Mouse (Mus musculus) lung, postnatal 4 days (tissue): ENCODE data around the gene Sgtb.

ENCODE experiments used
- DNase-seq, 2 experiments: peaks; one replicate each; pipeline ENCODE4 v3.0.0; 2021

Gene Sgtb

DNA sequence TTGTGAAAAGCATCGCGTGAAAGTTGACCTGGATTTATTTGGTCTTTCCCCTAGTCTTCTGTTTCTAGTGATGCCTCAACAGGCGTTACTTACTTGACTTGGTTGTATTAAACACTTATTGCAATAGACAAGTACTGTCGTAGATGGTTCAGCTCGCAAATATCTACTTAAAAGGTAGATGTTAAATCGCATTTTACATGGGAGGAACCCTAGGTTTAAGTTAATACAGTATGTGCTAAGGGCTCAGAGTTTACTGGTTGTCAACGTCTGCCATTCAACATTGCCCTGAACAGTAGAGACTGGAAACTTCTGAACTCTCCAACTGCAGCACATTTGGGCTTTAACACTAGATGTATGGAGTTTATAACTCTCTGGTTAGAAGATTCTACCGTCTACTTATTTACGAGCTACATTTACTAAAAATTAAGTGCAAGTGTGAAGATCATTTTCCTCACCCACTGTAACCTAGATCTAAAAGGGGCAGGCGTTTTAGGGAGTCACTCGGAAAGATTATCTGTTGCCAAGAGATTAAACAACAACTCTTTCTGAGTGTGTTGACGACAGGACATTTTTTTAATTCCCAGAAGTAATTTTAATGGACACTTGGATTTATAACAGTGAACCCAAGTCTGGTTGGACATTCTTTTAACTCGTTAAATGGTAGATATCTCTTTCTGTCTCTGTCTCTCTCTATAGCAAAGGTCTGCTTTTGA, 69.8 kb downstream of the Sgtb start:
- no peak for DNase-seq

DNA sequence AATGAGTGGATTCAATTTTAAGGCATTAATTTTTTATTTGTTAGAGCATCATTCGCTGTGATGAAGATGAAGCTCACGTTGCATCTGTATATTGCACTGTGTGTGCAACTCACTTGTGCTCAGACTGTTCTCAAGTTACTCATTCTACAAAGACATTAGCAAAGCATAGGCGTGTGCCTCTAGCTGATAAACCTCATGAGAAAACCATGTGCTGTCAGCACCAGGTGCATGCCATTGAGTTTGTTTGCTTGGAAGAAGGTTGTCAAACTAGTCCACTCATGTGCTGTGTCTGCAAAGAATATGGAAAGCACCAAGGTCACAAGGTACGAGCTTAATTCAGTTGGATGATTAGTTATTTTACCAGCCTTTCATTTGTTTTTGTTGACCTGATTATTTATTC, 77.8 kb downstream of the Sgtb start:
- DNase-seq: no peak
